Mouse (Mus musculus) lung, embryonic 14.5 days (tissue): Measurements from ENCODE around the gene Atad2b. TPM values are rescaled to one million over a fixed set of nuclear protein-coding genes. Genes with fewer than 3 reads are reported as not detected.

ENCODE experiments used
- ATAC-seq: fragments of 200-750 bp; cut with Nextera tagmentation; 2 replicates; pipeline ENCODE4 v1.8.0; 2017; ENCODE audit warnings: mild to moderate bottlenecking, moderate TSS enrichment, moderate library complexity; ENCODE audit not compliant: insufficient read depth
- DNase-seq: peaks from one replicate; pipeline ENCODE4 v3.0.0-alpha.2; 2015
- H3K27ac ChIP-seq: fragments of 300-500 bp; sonication (generic); 2 replicates; pipeline ENCODE4 v1.5.1; 2014; ENCODE audit warnings: low read depth, mild to moderate bottlenecking, moderate library complexity
- H3K27me3 ChIP-seq: fragments of 300-500 bp; sonication (generic); 2 replicates; pipeline ENCODE4 v1.6.1; 2014; ENCODE audit warnings: low read length, control low read depth; ENCODE audit not compliant: insufficient read depth
- H3K36me3 ChIP-seq: fragments of 300-500 bp; sonication (generic); 2 replicates; pipeline ENCODE4 v1.6.1; 2014; ENCODE audit warnings: control low read depth; ENCODE audit not compliant: insufficient read depth
- H3K4me1 ChIP-seq: fragments of 300-500 bp; sonication (generic); 2 replicates; pipeline ENCODE4 v1.6.1; 2014; ENCODE audit warnings: antibody characterized with exemption, control low read depth; ENCODE audit not compliant: insufficient read depth
- H3K4me2 ChIP-seq: fragments of 300-500 bp; sonication (generic); 2 replicates; pipeline ENCODE4 v1.6.1; 2014; ENCODE audit warnings: mild to moderate bottlenecking
- H3K4me3 ChIP-seq: fragments of 300-500 bp; sonication (generic); 2 replicates; pipeline ENCODE4 v1.5.1; 2014; ENCODE audit warnings: low read depth, low read length
- H3K9ac ChIP-seq: fragments of 300-500 bp; sonication (generic); 2 replicates; pipeline ENCODE4 v1.6.1; 2014
- H3K9me3 ChIP-seq: fragments of 300-500 bp; sonication (generic); 2 replicates; pipeline ENCODE4 v1.6.1; 2016; ENCODE audit warnings: low read depth, low read length, control low read depth
- CTCF ChIP-seq: IDR thresholded peaks from 2 replicates; pipeline ENCODE4 v1.5.1; 2016; ENCODE audit warnings: antibody characterized with exemption, low read depth
- WGBS: fragments of 180-500 bp; shearing (Covaris S2); extraction: QIAGEN DNeasy Blood & Tissue Kit; methylation state at CpG from one replicate; pipeline ENCODE4 v1.1.7; 2014; 5-methylcytosine and 5-hydroxymethylcytosine counted together
- polyA plus RNA-seq: library from polyadenylated mRNA; unstranded; fragments of >200 nt; fragmentation: Nextera tagmentation; extraction: Ambion mirVana; gene quantifications from 2 replicates; pipeline ENCODE4 v1.2.1, GENCODE M21; 2014

Gene Atad2b
- polyA plus RNA-seq, result 19.0 and 20.4 TPM in 2 replicates

- Histone ChIP-seq H3K4me2 (peak within 1 kb of the TSS; percentile 74), H3K9ac (peak within 1 kb of the TSS; percentile 99), H3K27ac (peak within 1 kb of the TSS; percentile 97), H3K36me3 (no peaks in the 10 kb centered on the region), H3K4me1 (no peaks in the 10 kb centered on the region), H3K4me3 (peak within 1 kb of the TSS; percentile 91), H3K9me3 (no peaks in the 10 kb centered on the region), H3K27me3 (no peaks in the 10 kb centered on the region)
- TF ChIP-seq CTCF, result peak; percentile 87
- 0% methylated on average over 73 of the region's 89 CpGs for WGBS
- ATAC-seq (peak; percentile 99), DNase-seq (peak; percentile 99)
Observed at GRCm38 (mm10) chr12:4916994-4917804, at the start of gene Atad2b. TSS of gene Atad2b (plus strand) at chr12:4917353.

DNA sequence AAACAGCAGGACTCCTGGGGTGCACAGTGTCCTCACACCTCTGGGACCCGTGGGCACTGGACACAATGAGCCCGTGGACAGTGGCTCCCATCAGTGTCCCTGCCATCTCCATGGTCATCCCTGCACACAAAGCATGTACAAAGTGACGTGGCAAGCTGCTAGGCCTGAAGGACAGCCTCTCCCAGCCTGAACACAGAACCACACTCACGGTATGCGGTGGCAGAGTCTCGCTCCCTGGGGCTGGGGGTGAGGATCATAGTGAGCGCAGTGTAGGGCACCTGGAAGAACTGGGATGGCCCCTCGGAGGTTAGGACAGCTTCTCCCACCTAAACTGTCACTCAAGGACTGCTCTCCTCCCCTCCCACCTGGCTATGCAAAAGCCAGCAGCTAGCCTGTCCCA is 48.2 kb upstream of the Atad2b start:
- Histone ChIP-seq H3K36me3 (no peaks in the 10 kb centered on the region), H3K27ac (no peak overlapping the region), H3K9ac (no peak overlapping the region), H3K4me2 (no peak overlapping the region), H3K9me3 (no peaks in the 10 kb centered on the region), H3K4me3 (no peak overlapping the region), H3K27me3 (no peaks in the 10 kb centered on the region), H3K4me1 (peaks cover 7% of the 10 kb centered on the region)
- DNase-seq, result no peak
- 73% methylated on average over 8 of the region's 8 CpGs for WGBS
- no peak for TF ChIP-seq CTCF
- ATAC-seq, result no peak

GRCm38 (mm10) chr12:4871260-4871659 is 45.9 kb upstream of the Atad2b start:
- Histone ChIP-seq H3K4me3 (no peak overlapping the region), H3K27ac (no peak overlapping the region), H3K4me1 (peaks cover 5% of the 10 kb centered on the region), H3K9ac (no peak overlapping the region), H3K4me2 (no peak overlapping the region), H3K36me3 (no peaks in the 10 kb centered on the region), H3K9me3 (no peaks in the 10 kb centered on the region), H3K27me3 (no peaks in the 10 kb centered on the region)
- ATAC-seq (no peak), DNase-seq (no peak)
- 87% methylated on average over 5 of the region's 5 CpGs for WGBS
- TF ChIP-seq CTCF, result no peak

DNA sequence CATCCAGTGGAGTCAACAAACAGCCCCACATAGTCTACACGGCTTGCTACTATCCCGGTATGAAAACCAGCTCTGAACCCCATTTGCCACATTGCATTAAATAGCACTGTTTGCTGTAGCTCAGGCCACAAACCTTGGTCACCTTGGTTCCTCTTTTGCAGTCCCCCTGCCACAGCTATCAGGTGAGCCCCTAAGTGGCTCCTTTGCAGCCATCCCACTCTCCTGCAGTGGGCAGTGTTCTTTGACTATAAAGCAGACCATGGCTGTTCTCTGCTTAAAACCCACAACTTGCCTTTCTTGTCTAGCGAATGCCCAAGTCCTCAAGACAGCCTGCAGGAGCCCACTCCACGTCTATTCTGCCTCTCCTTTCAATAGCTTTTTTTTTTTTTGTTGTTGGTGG is 44.9 kb upstream of the Atad2b start:
- no peak overlapping the region for H3K9ac ChIP-seq
- H3K4me3 ChIP-seq, result no peak overlapping the region
- peaks cover 5% of the 10 kb centered on the region for H3K4me1 ChIP-seq
- no peaks in the 10 kb centered on the region for H3K9me3 ChIP-seq
- 51% methylated on average over 4 of the region's 4 CpGs for WGBS
- peak; percentile 11 for DNase-seq
- ATAC-seq, result no peak
- TF ChIP-seq CTCF, result no peak
- peak overlapping the region; percentile 12; the same call in 1 of the 2 replicates for H3K27ac ChIP-seq
- peak overlapping the region; percentile 18; the same call in 1 of the 2 replicates for H3K4me2 ChIP-seq
- no peaks in the 10 kb centered on the region for H3K36me3 ChIP-seq
- H3K27me3 ChIP-seq, result no peaks in the 10 kb centered on the region

- Histone ChIP-seq H3K4me3 (peak overlapping the region; percentile 32; the same call in 1 of the 2 replicates), H3K4me1 (peaks cover 5% of the 10 kb centered on the region), H3K9me3 (no peaks in the 10 kb centered on the region), H3K9ac (no peak overlapping the region), H3K4me2 (peak overlapping the region; percentile 64; the same call in 1 of the 2 replicates), H3K27ac (peak overlapping the region; percentile 38; the same call in 1 of the 2 replicates), H3K36me3 (no peaks in the 10 kb centered on the region), H3K27me3 (no peaks in the 10 kb centered on the region)
- ATAC-seq (peak; percentile 30; the same call in 1 of the 2 replicates), DNase-seq (peak; percentile 42)
- TF ChIP-seq CTCF, result no peak
- WGBS, result 51% methylated on average over 5 of the region's 5 CpGs
Observed at GRCm38 (mm10) chr12:4872983-4873477, 44.1 kb upstream of the Atad2b start.

DNA sequence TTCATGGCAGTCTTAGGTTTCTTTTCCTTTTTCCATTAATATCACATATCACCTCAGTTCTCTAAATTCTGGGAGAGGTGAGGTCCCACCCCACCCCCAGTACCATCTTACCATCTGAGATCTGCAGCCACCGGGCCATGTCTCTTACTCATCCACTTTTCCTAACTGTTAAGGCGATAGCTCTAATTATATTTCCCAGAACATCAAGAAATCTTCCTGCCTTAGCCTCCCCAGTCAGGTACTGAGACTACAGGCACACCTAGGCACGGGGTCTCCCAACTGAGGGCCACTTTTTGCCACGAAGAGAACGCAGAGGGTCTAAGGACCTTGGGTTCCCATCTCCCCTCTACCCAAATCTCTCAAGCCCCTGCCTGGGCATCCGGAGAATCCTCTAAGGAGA is 43.6 kb upstream of the Atad2b start:
- peak overlapping the region; percentile 64 for H3K4me2 ChIP-seq
- no peaks in the 10 kb centered on the region for H3K27me3 ChIP-seq
- ATAC-seq (no peak), DNase-seq (no peak)
- whole genome bisulfite sequencing, result 69% methylated on average over 6 of the region's 6 CpGs
- peak overlapping the region; percentile 50 for H3K9ac ChIP-seq
- H3K4me1 ChIP-seq, result peaks cover 5% of the 10 kb centered on the region
- TF ChIP-seq CTCF, result no peak
- H3K36me3 ChIP-seq, result no peaks in the 10 kb centered on the region
- H3K9me3 ChIP-seq, result no peaks in the 10 kb centered on the region
- peak overlapping the region; percentile 32 for H3K4me3 ChIP-seq
- H3K27ac ChIP-seq, result peak overlapping the region; percentile 38; the same call in 1 of the 2 replicates
